Mouse (Mus musculus) testis, adult 2 months (tissue): ENCODE measurements around the gene Apip. TPM values are rescaled to one million over a fixed set of nuclear protein-coding genes. Genes with fewer than 3 reads are reported as not detected.
A peak's percentile ranks its signal among the peaks of the same experiment; 100 is the strongest.

Source experiments
- H3K27ac ChIP-seq: fragments of 200-500 bp; 2 replicates; pipeline ENCODE4 v1.5.1; 2012; ENCODE audit warnings: low read depth, low read length; ENCODE audit not compliant: control insufficient read depth, insufficient read depth
- H3K27me3 ChIP-seq: fragments of 200-500 bp; 2 replicates; pipeline ENCODE4 v1.6.1; 2012; ENCODE audit warnings: mild to moderate bottlenecking, low read length, moderate library complexity; ENCODE audit not compliant: control insufficient read depth, insufficient read depth
- H3K36me3 ChIP-seq: fragments of 200-500 bp; 2 replicates; pipeline ENCODE4 v1.6.1; 2012; ENCODE audit warnings: mild to moderate bottlenecking, low read length; ENCODE audit not compliant: control insufficient read depth, insufficient read depth
- H3K4me1 ChIP-seq: fragments of 200-500 bp; 2 replicates; pipeline ENCODE4 v1.6.1; 2012; ENCODE audit warnings: low read length; ENCODE audit not compliant: control insufficient read depth, insufficient read depth
- H3K4me3 ChIP-seq: fragments of 200-500 bp; 2 replicates; pipeline ENCODE4 v1.5.1; 2012; ENCODE audit warnings: low read depth, mild to moderate bottlenecking, low read length, moderate library complexity, mixed read lengths; ENCODE audit not compliant: control insufficient read depth
- CTCF ChIP-seq: fragments of 200-500 bp; IDR thresholded peaks from 2 replicates; pipeline ENCODE4 v1.5.1; 2012; ENCODE audit warnings: low read depth, mild to moderate bottlenecking, inconsistent platforms, low read length, moderate library complexity; ENCODE audit not compliant: control insufficient read depth, insufficient read depth, insufficient replicate concordance
- POLR2A ChIP-seq: fragments of 200-500 bp; IDR thresholded peaks from 2 replicates; pipeline ENCODE4 v1.6.1; 2012; ENCODE audit warnings: low read depth, mild to moderate bottlenecking, inconsistent platforms, low read length, moderate library complexity; ENCODE audit not compliant: control insufficient read depth
- polyA plus RNA-seq: library from polyadenylated mRNA; depleted of rRNA; stranded (reverse); fragments of >200 nt; gene quantifications from 2 replicates; pipeline ENCODE4 v1.2.3, GENCODE M21; 2012; rRNA removed

Apip gene
- 16.9 and 19.1 TPM in 2 replicates for polyA plus RNA-seq

DNA sequence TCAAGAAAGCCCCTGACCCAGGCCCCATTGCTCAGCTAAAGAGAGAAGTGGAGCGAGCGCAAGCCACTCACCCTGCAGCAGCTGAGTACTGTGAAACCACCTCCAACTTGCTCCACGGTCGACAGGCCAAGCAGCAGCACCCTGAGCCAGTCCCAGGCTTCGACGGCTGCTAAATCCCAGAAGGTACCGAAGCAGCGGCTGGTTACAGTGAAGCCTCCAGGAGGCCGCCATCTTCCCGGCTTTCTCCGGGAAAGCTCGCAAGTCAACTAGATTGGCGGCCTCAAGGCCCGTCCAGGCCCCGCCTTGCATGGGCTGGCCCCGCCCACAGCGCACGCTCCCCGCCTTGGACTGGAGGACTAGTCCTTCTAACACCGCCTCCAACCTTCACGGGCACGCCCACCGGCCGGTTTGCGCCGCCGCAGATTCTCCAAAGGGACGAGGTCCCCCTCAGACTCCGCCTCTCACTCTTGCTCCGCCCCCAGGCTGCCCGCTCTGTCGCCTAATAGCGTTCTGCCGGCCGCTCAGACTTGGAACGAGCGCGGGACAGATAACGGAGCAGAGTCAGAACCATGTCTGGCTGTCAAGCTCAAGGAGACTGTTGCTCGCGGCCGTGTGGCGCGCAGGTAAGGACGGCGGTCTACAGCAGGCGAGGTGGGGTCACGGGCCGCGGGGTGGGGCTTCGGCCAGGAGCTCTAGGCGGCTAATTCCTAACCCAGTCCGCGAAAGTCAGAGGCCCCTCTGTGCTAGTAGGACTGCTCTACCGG lies at the start of gene Apip, which contains the start of gene Pdhx:
Gene Apip (plus strand): TSS at position 457 of the 764 bp plus-strand sequence.
Gene Pdhx (minus strand): TSS at position 295 of the 764 bp plus-strand sequence.
- Histone ChIP-seq H3K36me3 (no peaks in the 10 kb centered on the region), H3K4me1 (no peaks in the 10 kb centered on the region; the same call in 1 of the 2 replicates), H3K4me3 (peak within 1 kb of the TSS; percentile 97), H3K27me3 (no peaks in the 10 kb centered on the region), H3K27ac (peak within 1 kb of the TSS; percentile 93)
- TF ChIP-seq POLR2A (peak; percentile 79), CTCF (no peak)

DNA sequence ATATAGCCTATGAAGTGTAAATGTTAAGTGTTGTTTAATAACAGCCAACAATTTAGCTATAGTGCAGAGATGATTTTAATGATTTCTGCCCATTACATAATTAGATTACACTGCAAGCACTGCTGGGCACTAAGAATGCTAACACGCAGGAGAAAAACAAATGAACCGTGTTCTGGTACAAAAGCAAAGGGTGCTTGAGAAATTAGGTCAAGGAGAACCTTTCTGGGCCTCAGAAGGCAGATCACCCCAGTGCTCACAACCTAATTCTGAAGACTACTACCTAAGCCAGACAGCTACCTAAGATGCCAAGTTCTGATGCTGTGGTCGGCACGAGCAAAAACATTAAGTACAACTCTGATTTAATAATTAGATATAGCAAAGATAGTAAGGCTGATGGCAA lies 35.6 kb upstream of the Apip start:
- no peak overlapping the region for H3K4me3 ChIP-seq
- H3K4me1 ChIP-seq = no peaks in the 10 kb centered on the region
- no peak for TF ChIP-seq CTCF
- no peak for TF ChIP-seq POLR2A

DNA sequence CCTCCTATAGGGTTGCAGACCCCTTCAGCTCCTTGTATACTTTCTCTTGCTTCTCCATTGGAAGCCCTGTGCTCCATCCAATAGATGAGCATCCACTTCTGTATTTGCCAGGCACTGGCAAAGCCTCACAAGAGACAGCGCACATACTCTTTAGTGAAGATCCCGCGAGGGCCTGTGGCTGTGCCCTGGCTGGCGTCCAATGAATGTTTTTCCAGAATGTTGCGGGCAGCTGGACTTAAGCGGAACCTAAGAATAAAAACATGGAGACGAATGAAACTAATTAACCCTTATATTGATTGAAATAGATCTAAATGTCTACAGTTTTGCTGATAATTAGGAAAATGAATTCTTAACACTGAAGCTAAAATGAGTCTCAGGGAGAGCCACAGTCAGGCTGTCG lies 32.6 kb upstream of the Apip start:
- no peaks in the 10 kb centered on the region for H3K36me3 ChIP-seq
- no peaks in the 10 kb centered on the region for H3K27me3 ChIP-seq
- H3K4me1 ChIP-seq = no peaks in the 10 kb centered on the region
- H3K27ac ChIP-seq = no peak overlapping the region
- H3K4me3 ChIP-seq = no peak overlapping the region
- TF ChIP-seq CTCF (no peak), POLR2A (no peak)

More for the DNA sequence above, 35.6 kb upstream of the Apip start:
- no peaks in the 10 kb centered on the region for H3K27me3 ChIP-seq
- no peaks in the 10 kb centered on the region; the same call in 1 of the 2 replicates for H3K36me3 ChIP-seq
- H3K27ac ChIP-seq = no peak overlapping the region

DNA sequence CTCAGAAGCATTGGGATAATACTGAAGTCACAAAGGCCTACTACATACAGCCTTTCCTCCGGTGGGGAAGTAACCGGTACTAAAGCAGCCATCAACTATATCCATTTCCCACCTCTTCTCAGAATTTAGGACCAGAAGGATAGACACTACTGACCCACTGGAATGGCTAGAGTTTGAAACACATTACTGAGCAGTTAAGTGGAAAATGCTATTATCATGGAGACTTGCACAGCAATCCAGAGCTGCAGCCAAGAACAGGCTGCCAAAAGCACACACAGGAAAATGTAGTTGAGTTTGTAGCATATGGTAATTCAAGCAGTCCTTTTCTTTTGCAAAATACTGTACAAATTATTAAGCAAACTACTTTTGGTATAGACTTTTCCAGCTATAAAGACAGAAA lies 28.2 kb upstream of the Apip start:
- Histone ChIP-seq H3K36me3 (no peaks in the 10 kb centered on the region), H3K27me3 (no peaks in the 10 kb centered on the region), H3K4me3 (no peak overlapping the region), H3K27ac (no peak overlapping the region), H3K4me1 (no peaks in the 10 kb centered on the region)
- TF ChIP-seq POLR2A = no peak
- no peak for TF ChIP-seq CTCF

DNA sequence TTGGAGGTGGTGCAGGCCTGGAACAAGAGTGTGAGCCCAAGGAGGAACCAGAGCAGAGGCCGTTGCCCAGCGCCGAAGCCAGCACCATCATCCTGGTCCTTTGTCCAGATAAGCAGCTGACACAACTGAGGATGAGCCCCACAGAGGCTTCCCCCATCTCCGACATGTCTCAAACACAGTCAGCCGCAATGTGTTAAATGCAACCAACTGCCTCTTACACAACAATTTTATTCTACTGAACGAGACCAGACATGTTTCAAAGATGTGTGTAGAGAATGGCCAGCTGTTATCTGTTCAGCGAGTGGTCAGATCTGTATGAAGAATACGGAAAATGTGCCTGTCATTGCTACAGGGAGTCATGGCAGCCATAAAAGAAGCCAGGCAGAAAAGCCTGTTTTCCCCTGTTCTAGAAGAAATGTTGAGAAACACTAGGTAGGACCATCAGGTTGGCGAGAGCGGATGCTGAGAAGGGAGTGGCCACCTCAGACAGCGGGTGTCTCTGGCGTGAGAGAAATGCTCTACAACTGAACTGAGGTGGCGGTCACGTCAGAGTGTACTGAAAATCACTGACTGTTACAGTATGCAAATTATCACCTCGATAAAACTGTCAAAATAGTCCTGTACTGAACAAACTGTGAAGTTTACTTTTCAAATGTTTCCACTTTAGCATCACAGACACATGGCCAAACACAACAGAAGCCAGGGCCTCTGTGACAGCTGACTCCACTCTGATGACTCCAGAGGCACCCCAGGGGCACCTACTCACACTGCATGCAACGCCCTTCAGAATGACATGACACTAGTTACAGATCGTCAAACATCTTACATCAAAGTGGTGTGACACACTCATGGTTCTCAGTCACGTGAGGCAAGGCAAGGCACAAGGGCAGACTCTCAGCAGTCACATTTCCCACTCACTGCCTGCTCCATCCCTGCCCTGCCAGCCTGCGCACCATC lies 21.3 kb upstream of the Apip start:
- Histone ChIP-seq H3K27ac (no peak overlapping the region), H3K4me3 (no peak overlapping the region), H3K27me3 (no peaks in the 10 kb centered on the region), H3K4me1 (no peaks in the 10 kb centered on the region), H3K36me3 (no peaks in the 10 kb centered on the region)
- TF ChIP-seq CTCF (no peak), POLR2A (no peak)

DNA sequence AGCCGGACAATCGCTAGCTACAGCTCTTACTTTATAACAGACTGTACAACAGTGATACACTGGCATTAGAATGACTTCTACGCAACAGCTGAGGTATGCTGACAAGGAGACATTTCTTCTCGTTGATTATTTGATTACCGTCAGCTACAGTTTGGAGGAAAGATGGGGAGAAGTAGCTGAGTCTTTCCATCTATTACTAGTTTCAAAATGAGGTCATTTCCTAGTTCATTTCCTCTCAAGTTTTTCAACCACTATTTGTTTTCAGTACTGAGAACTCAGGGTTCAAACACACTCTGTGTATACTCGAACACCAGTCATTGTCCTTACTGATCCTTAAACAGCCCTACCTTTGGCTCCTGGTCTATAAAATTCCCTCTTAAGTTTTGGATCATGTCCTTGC lies 17.7 kb upstream of the Apip start:
- Histone ChIP-seq H3K4me1 (no peaks in the 10 kb centered on the region), H3K36me3 (peaks cover 1% of the 10 kb centered on the region; the same call in 1 of the 2 replicates), H3K4me3 (no peak overlapping the region), H3K27ac (no peak overlapping the region), H3K27me3 (no peaks in the 10 kb centered on the region)
- TF ChIP-seq CTCF (no peak), POLR2A (no peak)

DNA sequence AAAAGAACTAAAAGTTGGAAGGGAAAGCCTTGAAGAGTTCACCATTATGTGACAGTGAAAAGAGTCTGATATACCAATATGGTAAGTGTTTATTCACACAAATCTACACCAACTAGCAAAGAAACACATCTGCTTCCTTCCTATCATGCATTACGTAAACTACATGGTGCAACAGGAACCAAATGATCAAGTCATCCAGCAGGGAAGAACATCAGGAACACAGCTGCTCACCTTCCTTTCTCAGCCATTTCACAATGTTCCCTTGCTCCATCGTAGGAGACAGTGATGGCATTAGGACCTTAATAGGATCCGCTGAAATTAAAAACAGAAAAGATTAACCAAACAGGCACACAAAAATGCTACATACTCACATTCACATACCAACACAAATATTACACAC lies 15.2 kb upstream of the Apip start:
- Histone ChIP-seq H3K27ac (no peak overlapping the region), H3K4me1 (no peaks in the 10 kb centered on the region), H3K4me3 (no peak overlapping the region), H3K36me3 (peaks cover 1% of the 10 kb centered on the region; the same call in 1 of the 2 replicates), H3K27me3 (no peaks in the 10 kb centered on the region)
- TF ChIP-seq POLR2A (no peak), CTCF (no peak)
